Mouse (Mus musculus) retina, embryonic 14.5 days (tissue): ENCODE measurements at regions not wholly inside any gene's neighbourhood (a gene's known extent, or its start where the extent isn't known, plus 50 kb on each side); places are given as distances from the start of the nearest gene placed in this dataset.

Experiments used
- DNase-seq: peaks from one replicate; pipeline ENCODE4 v3.0.0-alpha.2; 2015; ENCODE audit warnings: low spot score

DNA sequence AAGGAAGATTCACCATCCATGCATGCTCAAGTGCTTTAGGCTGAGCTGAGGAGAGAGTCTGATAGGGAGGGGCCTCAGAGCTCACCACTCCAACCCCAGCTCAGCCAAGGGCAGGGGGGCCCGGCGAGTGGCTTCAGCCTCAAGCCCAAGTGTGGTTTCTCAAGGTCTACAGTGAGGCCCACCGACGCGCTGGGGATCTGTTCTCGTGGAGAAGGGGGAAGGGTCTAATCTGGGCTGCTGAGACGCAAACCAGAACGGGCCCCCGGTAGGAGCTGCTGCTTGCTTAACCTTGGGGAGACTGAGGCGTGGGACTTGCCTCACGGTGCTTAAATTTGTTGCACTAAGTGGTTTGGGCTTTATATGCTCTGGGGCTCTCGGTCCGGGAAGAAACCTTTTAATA is 70.9 kb downstream of the Asb1 start:
- DNase-seq = no peak

DNA sequence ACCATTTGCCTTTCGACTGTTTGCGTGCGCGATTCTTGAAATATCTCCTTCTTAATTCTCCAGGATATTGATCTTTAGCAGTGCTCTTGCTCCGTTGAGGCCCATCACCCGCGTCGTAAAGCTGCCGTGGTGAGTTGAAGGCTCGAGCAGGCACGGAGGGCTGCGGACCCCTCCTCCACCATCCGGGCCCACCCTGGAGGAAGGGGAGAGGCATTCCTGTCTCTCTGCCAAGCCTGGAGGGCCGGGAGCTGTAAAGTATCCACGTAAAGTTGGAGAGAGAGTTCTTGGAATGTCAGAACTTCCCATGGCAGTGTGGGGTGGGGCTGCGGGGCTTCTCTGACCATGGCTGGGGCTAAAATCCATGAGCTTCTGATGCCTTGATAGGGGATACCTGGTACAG is 71.3 kb downstream of the Asb1 start:
- DNase-seq = no peak

DNA sequence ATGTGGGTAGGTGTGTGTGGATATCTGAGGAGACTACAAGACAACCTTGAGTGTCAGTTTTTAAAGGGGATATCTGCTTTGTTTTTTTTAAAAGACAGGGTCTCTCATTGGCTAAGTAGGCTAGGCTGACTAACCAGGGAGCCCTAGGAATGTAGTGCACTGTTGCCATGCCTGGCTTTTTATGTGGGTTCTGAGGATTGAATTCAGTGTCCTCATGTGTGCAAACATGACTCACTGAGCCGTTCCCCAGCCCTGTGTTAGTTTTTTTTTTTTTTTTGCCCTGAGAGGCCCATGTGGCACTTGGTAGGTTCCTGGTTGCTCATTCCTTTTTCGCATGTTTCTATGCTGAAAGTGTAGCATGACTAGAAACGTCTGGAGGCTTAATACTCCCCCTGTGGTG is 72.6 kb downstream of the Asb1 start:
- DNase-seq = no peak

DNA sequence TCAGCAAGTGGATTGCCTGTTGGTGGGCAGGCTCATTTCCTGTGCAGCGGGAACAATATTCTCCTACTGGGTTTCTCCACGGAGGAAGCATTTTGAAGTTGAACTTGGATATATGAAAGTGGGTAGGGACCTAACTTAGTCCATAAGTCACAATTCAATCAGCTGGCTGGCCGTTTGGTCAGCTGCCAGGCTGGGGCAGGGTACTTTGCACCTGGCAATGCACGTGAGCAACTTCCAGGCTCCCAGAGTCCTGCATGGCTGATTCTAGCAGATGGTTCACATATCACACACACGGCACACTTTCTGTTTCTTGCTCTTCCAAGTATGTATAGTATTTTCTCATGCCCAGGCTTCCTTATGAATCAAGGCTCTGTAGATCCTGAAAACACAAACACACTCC is 75.1 kb downstream of the Asb1 start:
- DNase-seq = no peak

DNA sequence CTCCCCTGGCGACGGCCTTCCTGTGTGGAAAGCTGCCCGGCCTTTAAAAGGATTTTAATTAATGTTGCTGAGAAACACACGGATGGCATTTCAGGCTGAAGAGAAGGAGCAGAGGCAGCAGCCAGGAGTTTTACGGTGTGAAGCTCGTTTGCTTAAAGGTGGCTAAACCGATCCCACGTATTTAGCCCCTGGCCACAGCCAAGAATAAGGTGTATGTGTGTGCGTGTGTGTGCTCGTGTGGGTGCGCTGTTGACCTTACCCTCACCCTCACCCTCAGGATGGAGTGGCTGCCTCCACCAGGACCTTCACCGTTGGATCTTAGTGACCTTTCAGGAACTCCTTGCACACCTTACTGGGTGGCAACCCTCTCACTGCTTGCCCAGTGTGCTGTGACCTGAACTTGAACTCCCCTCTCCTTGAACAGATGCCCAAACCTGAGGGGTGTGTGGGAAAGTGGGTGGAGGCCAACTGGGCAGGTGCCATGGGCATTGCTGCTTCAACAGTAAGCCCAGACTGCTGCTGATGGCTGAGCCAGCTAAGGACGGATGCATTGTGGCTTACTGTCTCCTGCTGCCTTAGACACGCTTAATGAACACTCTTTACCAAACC is 78.3 kb downstream of the Asb1 start:
- DNase-seq = no peak

DNA sequence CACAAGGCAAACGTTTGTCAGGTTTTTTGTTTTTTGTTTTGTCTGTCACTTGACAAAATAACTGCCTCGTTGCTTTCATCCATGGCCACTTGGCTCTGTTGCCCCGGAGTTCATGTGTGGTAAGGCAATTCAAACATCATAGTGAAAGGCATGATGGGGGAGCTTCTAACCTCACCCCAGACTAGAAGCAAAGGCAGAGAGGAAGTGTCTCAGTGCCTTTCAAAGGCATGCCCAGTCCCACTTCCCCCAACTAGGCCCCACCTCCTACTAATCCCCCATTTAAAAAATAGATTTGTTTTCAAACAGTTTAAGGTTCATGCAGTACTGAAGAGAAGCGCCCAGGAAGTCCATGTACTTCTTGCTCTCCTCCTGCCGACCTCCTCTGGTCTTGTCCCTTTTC is 80.8 kb downstream of the Asb1 start:
- DNase-seq = no peak

DNA sequence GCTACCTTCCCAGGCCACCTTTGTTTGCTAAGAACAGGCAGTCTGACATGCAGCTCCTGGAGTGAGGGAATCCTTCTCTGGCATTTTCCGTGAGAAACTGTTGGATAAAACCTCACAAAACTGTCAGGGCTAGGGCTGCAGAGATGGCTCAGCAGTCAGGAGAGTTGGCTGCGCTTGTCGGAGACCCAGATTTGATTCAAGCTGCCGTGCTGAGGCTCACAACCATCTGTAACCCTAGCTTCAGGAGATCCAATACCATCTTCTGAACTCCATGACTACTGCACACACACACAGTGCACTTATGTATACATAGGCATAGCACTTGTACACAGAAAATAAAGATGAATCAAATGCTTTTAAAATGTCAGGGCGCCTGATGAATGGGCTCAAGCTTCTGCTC is 82.5 kb downstream of the Asb1 start:
- no peak for DNase-seq

DNA sequence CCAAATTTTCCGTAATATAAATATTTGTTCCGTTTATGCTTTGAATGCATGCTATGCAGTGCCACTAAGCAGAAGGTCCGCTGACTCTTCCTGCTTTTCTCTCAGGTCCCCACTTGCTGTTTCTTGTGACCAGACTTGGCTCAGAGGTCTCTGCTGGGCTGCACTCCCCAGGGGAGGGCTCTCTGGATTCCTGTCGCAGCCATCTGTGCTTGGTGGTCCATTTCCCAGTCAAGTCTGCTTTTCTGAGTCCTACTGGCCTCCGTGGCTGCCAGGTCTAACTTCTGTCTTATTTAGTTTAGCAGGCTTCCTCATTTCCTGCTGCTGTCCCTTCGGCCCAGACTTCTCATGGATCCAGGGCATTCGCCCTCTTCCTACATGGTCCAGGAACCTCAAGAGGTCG is 83.7 kb downstream of the Asb1 start:
- DNase-seq = no peak

DNA sequence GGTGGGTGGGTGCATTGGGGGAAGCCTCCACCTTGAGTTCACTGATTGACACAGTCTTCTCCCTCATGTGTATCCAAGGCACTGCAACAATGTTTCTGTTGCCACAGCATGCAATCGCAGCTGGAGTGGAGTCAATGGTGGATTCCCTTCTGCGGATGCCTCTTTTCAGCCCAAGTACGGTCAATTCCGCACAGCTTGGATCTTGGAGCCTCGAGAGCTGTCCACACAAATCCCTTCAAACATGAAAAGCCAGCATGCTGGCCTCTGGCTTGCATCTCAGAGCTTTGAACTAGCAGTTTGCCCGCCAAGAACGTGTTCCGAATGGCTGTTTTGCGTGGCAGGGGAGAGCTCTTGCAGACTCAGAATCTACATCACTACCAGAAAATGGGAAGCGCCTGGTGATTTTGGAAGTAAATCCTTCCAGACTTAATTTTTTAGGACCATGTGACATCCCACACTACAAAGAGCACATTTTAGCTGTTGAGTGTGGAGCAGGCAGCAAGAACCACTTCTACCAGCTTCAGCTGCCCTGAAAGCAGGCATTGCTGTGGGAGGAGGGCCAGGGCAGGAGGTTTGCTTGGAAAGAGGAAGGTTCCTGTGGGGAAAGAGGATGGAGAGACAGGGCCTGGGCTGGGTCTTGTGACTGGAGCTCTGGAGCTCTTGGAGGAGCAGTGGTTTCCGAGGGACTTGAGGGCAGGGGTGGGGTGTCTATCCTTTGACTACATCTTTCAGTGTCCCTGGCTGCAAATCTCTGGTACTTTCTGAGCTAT is 84.4 kb downstream of the Asb1 start:
- DNase-seq = no peak

DNA sequence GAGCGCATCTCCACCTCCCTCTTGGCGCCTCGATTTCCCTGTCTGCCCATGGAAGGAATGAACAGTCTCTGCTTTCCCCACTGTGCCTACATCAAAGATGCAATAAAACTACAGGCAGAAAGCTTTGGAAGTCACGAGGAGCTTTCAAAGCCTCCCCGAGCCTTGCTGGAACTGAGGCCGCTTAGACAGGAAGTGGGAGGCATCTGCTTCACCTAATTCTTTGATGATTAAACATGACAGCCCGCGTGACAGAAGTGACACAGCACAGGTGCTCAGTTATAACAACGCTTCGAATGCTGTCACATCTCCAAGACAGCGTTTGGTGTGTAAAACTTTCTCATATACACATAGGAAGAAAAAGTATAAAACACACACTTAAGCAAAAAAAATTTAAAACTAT is 85.7 kb downstream of the Asb1 start:
- DNase-seq = peak; percentile 11

DNA sequence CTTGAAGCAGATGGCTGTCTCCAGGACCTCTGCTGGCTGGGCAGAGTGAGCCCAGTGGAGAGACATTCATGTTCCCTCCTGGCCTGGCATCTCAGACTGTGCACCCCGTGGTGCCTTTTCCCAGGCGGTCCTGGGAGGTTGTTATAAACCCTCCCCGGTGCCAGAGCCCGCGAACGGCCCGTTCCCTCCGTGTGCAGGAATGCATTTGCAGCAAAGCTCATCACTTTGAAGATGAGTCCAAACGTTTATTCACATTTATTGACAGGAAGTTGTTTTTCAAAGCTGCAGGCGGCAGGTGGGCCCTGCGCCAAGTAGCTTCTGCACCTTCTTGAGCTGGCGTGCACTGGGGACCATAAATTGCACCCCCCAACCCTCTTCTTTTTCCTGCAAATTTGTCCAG is 89.9 kb downstream of the Asb1 start:
- DNase-seq = no peak

DNA sequence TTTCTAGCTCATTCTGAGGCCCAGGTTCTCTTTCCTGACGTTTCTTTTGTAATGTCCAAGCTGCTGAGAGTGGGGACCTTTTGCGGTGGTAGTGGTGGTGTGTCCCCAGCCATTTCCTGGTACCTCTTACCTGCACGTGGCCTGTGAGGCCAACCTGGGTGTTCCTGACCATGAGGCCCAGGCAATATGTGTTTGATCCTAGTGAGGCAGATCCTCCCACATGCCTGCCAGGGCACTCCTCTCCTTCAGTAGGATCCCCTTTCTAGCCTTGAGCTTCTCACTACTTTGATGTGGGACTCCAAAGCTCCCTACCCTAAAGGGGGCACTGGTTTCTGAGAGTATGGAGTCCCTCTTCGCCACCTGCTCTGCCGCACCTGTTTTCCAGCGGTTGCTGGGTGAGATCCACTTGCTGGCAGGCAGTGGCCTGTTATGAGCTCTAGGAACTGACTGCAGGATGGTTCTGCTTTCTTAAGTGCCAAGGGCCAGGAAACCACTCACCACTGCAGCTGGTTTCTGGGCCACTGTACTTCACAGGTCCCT is 90.6 kb downstream of the Asb1 start:
- DNase-seq = no peak

DNA sequence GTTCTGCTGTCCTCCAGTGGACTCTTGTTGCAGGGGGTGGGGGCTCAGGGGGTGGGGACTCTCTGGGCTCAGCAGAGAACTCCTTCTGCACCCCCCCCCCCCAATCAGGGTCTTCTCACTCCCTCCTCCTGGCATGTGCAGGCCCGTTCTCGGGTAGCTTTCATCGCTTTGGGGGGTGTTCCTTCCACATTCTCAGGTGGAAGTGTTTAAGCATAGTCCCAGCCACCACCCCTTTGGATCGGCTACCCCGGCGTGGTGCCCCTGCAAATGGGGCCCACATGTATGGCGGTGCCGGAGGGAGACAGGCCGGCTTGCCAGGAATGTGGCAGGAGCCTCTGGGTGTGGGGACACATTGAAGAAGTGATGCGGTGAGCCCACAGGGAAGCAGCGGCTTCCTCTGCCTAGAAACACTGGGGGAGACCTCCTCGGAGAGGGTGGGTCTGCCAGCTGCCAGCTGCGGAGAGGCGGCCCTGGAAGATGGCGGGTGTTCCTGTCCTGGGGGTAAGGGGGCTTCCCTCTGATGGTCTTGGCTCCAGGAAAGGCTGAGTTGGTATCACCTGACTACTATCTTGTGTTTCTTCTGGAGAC is 92.7 kb downstream of the Asb1 start:
- DNase-seq = no peak

DNA sequence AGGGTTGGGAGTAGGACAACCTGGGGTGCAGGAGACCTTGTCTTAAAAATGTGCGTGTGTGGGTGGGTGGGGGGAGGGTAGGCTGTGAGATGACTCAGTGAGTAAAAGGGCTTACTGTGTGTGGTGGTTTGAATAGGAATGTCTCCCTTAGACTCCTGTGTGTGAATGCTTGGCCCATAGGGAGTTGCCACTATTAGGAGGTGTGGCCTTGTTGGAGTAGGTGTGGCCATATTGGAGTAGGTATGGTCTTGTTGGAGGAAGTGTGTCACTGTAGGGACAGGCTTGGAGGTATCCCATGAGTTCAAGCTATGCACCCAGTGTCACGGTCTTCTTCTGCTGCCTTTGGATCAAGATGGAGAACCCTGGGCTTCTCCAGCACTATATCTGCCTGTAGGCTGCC is 96.2 kb downstream of the Asb1 start:
- no peak for DNase-seq

DNA sequence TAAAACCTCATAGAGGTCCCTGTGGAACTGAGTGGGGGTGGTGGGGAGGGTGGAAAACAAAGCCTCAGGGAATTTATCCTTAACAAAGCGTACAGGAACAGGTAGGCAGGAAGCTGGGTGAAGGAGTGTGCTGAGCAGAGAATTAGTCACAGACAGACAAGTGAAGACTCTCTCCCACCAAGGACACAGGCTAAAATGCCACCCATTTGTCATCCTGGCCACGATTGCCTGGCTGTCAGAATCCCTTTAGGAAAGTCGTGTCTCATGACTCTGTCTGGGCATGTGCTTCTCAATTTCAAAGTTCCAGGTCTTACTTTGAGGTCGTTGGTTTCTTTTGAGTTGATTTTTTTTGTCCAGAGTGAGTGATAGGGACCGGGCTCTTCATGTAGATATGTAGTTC is 100.2 kb downstream of the Asb1 start:
- no peak for DNase-seq

DNA sequence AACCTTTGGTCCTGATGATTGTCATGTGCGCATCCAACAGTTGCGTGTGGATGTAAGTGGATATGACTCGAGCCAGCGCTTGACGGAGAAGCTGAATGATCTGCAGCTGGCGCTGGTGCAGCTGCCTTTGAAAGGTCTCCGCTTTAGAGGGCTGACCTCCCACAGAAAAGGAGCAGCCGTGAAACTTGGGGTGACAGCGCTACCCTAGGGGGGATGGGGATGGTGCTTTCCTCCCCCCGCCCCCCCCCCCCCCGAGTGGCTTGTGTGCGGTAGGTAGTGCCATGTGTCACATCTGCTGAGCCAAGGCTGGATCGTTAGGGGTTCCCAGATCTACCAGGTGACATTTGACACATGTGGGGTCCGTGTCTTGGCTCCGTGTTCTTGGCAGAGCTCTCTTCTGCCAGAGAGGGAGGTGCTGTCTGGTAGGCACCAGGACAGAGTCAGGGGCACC is 118.7 kb downstream of the Asb1 start:
- DNase-seq = no peak

DNA sequence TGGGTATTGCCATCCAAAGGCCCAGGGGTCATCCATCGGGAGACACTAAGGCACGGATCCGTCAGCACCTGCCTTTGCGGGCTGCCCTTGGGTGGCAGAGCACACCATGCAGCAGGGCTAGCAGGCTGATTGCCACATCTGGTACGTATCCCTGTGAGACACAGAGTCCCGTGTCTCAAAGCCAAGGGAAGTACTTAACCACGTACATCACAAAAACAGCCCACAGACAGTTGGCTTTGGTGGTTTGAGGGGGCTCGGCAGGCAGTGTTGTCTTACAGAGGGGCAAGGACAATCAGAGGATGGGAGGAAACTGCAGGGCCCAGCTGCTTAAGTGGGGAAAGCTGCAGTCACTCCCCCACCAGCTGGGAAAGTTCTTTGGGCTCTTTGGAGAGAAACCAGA is 119.1 kb downstream of the Asb1 start:
- no peak for DNase-seq

DNA sequence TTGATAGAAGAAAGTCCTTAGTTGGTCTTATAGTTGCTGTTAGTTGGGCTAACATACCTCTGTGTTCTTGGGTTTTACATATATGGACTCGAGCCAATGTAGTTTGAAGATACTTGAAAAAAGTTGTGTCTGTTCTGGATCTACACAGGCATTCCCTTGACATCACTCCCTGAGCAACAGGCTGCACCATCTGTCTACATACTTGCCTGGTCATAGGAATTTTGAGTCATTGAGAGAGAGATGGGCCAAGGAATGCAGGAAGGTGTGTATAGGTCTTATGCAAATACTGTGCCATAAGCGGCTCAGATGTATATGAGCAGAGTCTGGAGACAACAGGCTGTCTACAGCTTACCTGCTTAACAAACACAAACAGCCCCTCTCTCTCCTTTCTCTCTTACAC is 122.9 kb downstream of the Asb1 start:
- no peak for DNase-seq

DNA sequence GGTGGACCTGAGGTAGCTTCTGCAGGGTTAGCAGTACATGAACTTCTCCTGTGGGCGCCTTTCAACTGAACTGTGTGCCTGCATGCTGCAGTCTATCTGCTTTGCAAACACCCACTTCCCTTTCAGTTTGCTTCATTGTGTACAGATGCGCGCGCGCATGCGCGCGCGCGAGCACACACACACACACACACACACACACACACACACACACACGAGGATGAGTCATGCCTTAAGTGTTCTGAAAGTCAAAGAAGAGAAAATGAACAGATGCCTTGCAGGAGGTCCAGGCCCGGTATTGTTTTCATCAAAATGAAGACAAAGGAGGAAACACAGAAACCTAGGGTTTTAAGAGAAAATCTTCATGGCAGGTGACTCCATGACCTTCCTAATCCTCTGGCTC is 124.3 kb downstream of the Asb1 start:
- no peak for DNase-seq

DNA sequence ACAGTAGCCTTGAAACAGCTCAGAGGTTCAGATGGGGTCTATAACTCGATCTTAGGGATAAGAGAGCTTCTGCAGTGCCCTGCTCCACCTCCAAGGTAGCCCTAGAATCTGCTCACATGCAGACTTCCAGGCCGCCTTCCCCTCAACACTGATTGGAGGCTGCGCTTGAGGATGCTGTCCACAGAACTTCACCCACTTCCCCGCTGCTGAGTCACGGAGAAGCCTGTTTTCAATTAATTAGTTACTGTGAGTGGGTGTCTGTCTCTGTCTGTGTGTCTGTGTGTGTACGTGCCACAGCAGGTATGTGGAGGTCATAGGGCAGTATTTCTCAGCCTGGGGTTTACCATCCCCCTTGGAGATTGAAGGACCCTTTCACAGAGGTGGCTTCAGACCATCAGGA is 128.2 kb downstream of the Asb1 start:
- DNase-seq = no peak

DNA sequence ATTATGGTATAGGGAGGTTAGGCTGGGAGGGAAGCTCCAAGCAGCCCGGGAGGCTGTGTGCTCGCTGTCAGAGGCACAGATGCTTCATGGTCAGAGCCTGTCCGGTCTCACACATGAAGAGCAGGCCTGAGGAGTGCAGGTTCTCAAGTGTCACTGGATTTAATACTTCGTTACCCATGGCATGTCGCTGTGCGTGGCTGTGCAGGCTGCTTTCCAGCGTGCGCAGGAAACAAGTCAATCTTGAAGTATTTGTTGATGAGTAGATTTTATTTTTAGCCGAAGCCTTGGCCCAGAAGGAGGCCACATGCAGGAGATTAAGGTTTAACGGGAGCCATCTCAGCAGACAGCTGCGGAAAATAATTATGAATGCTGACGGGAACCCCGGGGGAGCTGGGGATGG is 130.3 kb upstream of the Twist2 start:
- no peak for DNase-seq

DNA sequence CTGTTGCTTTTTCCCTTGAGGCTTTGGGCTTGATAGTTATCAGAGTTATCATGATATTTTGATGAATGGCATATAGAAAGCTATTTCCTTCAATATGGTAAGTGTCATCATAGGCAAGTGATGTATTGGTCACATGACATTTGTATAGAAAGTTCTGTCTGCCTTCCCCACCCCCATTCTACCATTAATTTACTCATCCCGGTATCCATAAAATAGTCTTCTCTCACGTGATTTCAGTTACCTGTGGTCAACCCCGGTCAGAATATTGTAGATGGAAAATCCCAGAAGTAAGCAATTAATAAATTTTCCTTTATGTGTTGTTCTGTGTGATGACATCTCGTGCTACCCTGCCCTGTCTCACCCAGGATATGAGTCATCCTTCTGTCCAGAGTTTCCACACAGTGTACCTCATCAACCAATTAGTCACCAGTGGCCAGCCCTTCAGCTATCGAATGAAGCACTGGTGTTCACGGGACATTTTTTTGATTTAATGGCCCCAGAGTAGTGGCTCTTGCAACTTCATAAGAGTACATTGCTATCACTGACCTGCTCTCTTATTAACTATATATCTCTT is 127.1 kb upstream of the Twist2 start:
- DNase-seq = no peak

DNA sequence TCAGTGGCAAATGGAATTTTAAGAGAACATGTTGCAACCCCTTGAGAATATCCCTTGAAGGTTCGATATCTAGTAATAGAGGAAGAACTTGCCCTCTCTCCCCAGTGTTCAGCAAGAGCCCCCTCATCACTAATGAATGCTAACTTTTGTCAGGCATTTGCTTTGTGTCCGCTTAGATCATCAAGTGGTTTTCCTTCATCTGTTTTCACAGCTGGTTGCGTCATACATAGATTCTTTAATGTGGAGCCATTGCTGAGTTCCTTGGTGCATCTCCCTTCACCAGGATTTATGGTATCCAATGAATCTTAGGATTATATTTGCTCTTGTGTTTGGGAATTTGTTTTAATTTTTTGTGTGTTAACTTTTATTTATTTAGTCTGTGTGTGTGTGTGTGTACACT is 124.2 kb upstream of the Twist2 start:
- no peak for DNase-seq
